Mouse (Mus musculus): ENCODE results near the gene Tmem131. TPM values are rescaled to one million over a fixed set of nuclear protein-coding genes. Genes with fewer than 3 reads are reported as not detected.

Tmem131 gene
- 10 to 100 TPM; 25.2 to 30.5 TPM for total RNA-seq (2021)
- long read RNA-seq, experiment 1, full-length matches to known transcripts = 4 of 13 reads
- long read RNA-seq, experiment 1, partial matches to known transcripts = 8 of 13 reads
- long read RNA-seq, experiment 1, other reads (novel, unspliced or antisense) = 1 of 13 reads
- long read RNA-seq, experiment 2, full-length matches to known transcripts = 3 of 9 reads
- long read RNA-seq, experiment 2, partial matches to known transcripts = 3 of 9 reads
- long read RNA-seq, experiment 2, other reads (novel, unspliced or antisense) = 3 of 9 reads

GRCm38 (mm10) chr1:36943653-36944052 lies at the start of gene Tmem131:
TSS of gene Tmem131 (minus strand) at chr1:36943666.
- no peak for DNase-seq
- intact Hi-C loops (cut with DNase I; ENCODE audit: low total_unique reads) = no loop called here

- no peak for DNase-seq
- intact Hi-C loops (cut with DNase I; ENCODE audit: low total_unique reads) = no loop called here
Measured at GRCm38 (mm10) chr1:36988561-36988960, 45.1 kb upstream of the Tmem131 start.

- DNase-seq = no peak
- intact Hi-C loops (cut with DNase I; ENCODE audit: low total_unique reads) = no loop called here
Measured at GRCm38 (mm10) chr1:36988161-36988560, 44.7 kb upstream of the Tmem131 start.

- intact Hi-C loops (cut with DNase I; ENCODE audit: low total_unique reads) = no loop called here
- DNase-seq = no peak
Measured at GRCm38 (mm10) chr1:36987172-36988148, 44.0 kb upstream of the Tmem131 start.

GRCm38 (mm10) chr1:36986396-36987160 lies 43.1 kb upstream of the Tmem131 start:
- DNase-seq = no peak
- intact Hi-C loops (cut with DNase I; ENCODE audit: low total_unique reads) = no loop called here

- intact Hi-C loops (cut with DNase I; ENCODE audit: low total_unique reads) = no loop called here
- no peak for DNase-seq
Measured at GRCm38 (mm10) chr1:36985896-36986295, 42.4 kb upstream of the Tmem131 start.

- DNase-seq = no peak
- intact Hi-C loops (cut with DNase I; ENCODE audit: low total_unique reads) = no loop called here
Measured at GRCm38 (mm10) chr1:36984406-36984805, 40.9 kb upstream of the Tmem131 start.

- intact Hi-C loops (cut with DNase I; ENCODE audit: low total_unique reads) = no loop called here
- no peak for DNase-seq
Measured at GRCm38 (mm10) chr1:36983754-36984153, 40.3 kb upstream of the Tmem131 start.

GRCm38 (mm10) chr1:36982191-36982961 lies 38.9 kb upstream of the Tmem131 start:
- DNase-seq = no peak

GRCm38 (mm10) chr1:36976770-36977169 lies 33.3 kb upstream of the Tmem131 start:
- no peak for DNase-seq
- intact Hi-C loops (cut with DNase I; ENCODE audit: low total_unique reads) = no loop called here

More at GRCm38 (mm10) chr1:36982191-36982961, 38.9 kb upstream of the Tmem131 start:
- intact Hi-C loops (cut with DNase I; ENCODE audit: low total_unique reads) = no loop called here

- intact Hi-C loops (cut with DNase I; ENCODE audit: low total_unique reads) = no loop called here
- DNase-seq = no peak
Measured at GRCm38 (mm10) chr1:36970918-36971617, 27.6 kb upstream of the Tmem131 start.

- no peak for DNase-seq
- intact Hi-C loops (cut with DNase I; ENCODE audit: low total_unique reads) = no loop called here
Measured at GRCm38 (mm10) chr1:36965831-36966230, 22.4 kb upstream of the Tmem131 start.

GRCm38 (mm10) chr1:36962379-36963176 lies 19.1 kb upstream of the Tmem131 start:
- intact Hi-C loops (cut with DNase I; ENCODE audit: low total_unique reads) = no loop called here
- DNase-seq = no peak

- no peak for DNase-seq
- intact Hi-C loops (cut with DNase I; ENCODE audit: low total_unique reads) = no loop called here
Measured at GRCm38 (mm10) chr1:36960509-36961222, 17.2 kb upstream of the Tmem131 start.

GRCm38 (mm10) chr1:36949591-36950184 lies 6.2 kb upstream of the Tmem131 start:
- intact Hi-C loops (cut with DNase I; ENCODE audit: low total_unique reads) = no loop called here
- DNase-seq = peak; percentile 65

- intact Hi-C loops (cut with DNase I; ENCODE audit: low total_unique reads) = no loop called here
- DNase-seq = no peak
Measured at GRCm38 (mm10) chr1:36947448-36947847, 4.0 kb upstream of the Tmem131 start.

GRCm38 (mm10) chr1:36940381-36940762 lies 3.1 kb downstream of the Tmem131 start:
- DNase-seq = no peak
- intact Hi-C loops (cut with DNase I; ENCODE audit: low total_unique reads) = no loop called here
